Mouse (Mus musculus): ENCODE results near the gene Antxr2.

Gene Antxr2

DNA sequence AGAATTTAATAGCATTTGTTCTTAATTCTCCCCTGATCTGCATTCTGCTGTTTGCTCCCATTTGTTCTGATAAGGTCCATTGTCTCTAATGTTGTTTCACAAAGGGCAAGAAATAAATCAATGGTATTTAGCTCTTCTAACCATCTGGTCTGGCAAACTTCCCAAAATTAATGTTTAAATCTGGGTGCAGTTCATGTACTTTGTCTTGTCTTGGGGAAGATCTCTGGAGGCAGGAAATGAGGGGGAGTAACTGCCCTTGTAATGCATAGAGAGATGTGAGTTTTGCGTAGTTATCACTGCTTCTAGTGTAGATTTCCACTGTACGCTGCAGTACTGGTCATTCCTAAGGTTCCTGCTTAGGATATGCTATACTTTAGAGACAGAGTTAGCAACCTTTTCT is 193.5 kb downstream of the Antxr2 start:
- no peak for DNase-seq (ENCODE audit: low spot score)

DNA sequence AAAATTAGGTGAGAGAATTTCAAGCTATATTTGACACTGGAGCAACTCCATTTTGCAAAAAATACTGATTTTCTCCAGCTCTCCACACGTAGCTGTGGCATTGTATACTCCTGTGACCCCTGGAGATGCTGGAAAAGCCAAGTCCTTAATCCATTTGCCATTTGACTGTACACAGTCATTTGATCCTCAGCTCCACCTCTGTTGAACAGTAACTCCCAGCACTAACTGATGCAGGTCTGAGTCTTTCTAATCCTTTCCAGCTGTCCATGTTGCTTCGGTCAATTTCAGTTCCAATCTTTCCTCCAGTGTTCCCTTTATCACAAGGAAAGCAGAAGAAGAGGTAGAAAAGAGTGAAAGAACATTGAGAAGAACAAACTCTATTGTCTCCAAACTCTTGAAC is 195.4 kb downstream of the Antxr2 start:
- no peak for DNase-seq (ENCODE audit: low spot score)

DNA sequence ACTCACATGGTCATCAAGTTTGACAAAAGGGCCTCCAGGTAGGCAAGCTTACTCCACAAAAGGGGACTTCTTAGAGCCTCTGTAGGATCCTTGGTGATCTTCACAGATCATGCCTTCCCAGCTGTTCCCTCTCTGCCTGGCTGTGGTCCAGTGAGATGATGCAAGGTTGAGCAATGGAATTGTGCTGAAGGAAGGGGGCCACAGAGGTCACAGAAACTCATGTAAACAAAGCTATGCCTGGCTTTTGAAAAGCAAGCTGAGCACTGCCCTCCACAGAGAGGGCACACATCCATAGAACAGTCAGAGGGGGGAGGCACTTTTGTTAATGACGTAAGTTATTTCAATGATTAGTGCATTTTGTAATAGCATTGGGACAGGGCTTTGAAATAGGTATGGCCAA is 196.1 kb downstream of the Antxr2 start:
- peak; percentile 64 for DNase-seq (ENCODE audit: low spot score)

Data from lung, postnatal 25 days (tissue).